Mouse (Mus musculus): ENCODE results near the gene Ctdnep1. TPM values are rescaled to one million over a fixed set of nuclear protein-coding genes. Genes with fewer than 3 reads are reported as not detected.

Ctdnep1 gene
- 36.6 TPM for polyA plus RNA-seq (2017; shearing (Covaris generic))

GRCm38 (mm10) chr11:69981141-69981762, at the start of gene Ctdnep1:
Ctdnep1 (plus strand) TSS chr11:69981156.

GRCm38 (mm10) chr11:69935137-69935879, 45.6 kb upstream of the Ctdnep1 start, which contains the start of gene Ybx2:
Ybx2 (plus strand) TSS chr11:69935796.

GRCm38 (mm10) chr11:69948066-69948762, 32.7 kb upstream of the Ctdnep1 start, which contains the start of gene Slc2a4:
Slc2a4 (minus strand) TSS chr11:69948188.

GRCm38 (mm10) chr11:69964650-69965270, 16.2 kb upstream of the Ctdnep1 start, which contains the start of gene Cldn7:
Cldn7 (plus strand) TSS chr11:69964779.

GRCm38 (mm10) chr11:69982225-69982624, 1.3 kb downstream of the Ctdnep1 start, which contains the start of gene Elp5:
Elp5 (minus strand) TSS chr11:69982517.

GRCm38 (mm10) chr11:69990850-69991691, 10.1 kb downstream of the Ctdnep1 start, which contains the start of gene Gabarap:
Gabarap (plus strand) TSS chr11:69991143.

GRCm38 (mm10) chr11:69995391-69995960, 14.5 kb downstream of the Ctdnep1 start, which contains the start of gene Phf23:
Phf23 (plus strand) TSS chr11:69995777.

GRCm38 (mm10) chr11:70000396-70000898, 19.5 kb downstream of the Ctdnep1 start, which contains the start of gene Dvl2:
Dvl2 (plus strand) TSS chr11:70000595.

GRCm38 (mm10) chr11:70014880-70015558, 34.1 kb downstream of the Ctdnep1 start, which contains the start of gene Acadvl:
Acadvl (minus strand) TSS chr11:70015411.

GRCm38 (mm10) chr11:70016669-70017068, 35.7 kb downstream of the Ctdnep1 start, which contains the start of gene Dlg4:
Dlg4 (plus strand) TSS chr11:70016942.

Other genes with a start within 250 kb of the Ctdnep1 start
- gene Polr2a, start 222.5 kb upstream of the Ctdnep1 start, polyA plus RNA-seq (2017; shearing (Covaris generic)) = 58.0 TPM
- not detected for gene Slc35g3, start 219.2 kb upstream of the Ctdnep1 start, polyA plus RNA-seq (2017; shearing (Covaris generic))
- 5.8 TPM for gene Zbtb4, start 215.2 kb upstream of the Ctdnep1 start, polyA plus RNA-seq (2017; shearing (Covaris generic))
- gene Chrnb1, start 185.2 kb upstream of the Ctdnep1 start, polyA plus RNA-seq (2017; shearing (Covaris generic)) = 6.2 TPM
- gene Fgf11, start 179.3 kb upstream of the Ctdnep1 start, polyA plus RNA-seq (2017; shearing (Covaris generic)) = not detected
- not detected for gene Tmem102, start 175.5 kb upstream of the Ctdnep1 start, polyA plus RNA-seq (2017; shearing (Covaris generic))
- gene Gm39566, start 165.9 kb upstream of the Ctdnep1 start, polyA plus RNA-seq (2017; shearing (Covaris generic)) = not detected
- not detected for gene Spem2, start 162.7 kb upstream of the Ctdnep1 start, polyA plus RNA-seq (2017; shearing (Covaris generic))
- not detected for gene Spem1, start 159.0 kb upstream of the Ctdnep1 start, polyA plus RNA-seq (2017; shearing (Covaris generic))
- gene Nlgn2, start 143.4 kb upstream of the Ctdnep1 start, polyA plus RNA-seq (2017; shearing (Covaris generic)) = 0.61 TPM
- 113 TPM for gene Tmem256, start 142.6 kb upstream of the Ctdnep1 start, polyA plus RNA-seq (2017; shearing (Covaris generic))
- gene Plscr3, start 134.8 kb upstream of the Ctdnep1 start, polyA plus RNA-seq (2017; shearing (Covaris generic)) = 27.8 TPM
- gene Tnk1, start 122.4 kb upstream of the Ctdnep1 start, polyA plus RNA-seq (2017; shearing (Covaris generic)) = not detected
- gene Tmem95, start 103.1 kb upstream of the Ctdnep1 start, polyA plus RNA-seq (2017; shearing (Covaris generic)) = not detected
- 2.3 TPM for gene Kctd11, start 99.8 kb upstream of the Ctdnep1 start, polyA plus RNA-seq (2017; shearing (Covaris generic))
- gene Acap1, start 85.6 kb upstream of the Ctdnep1 start, polyA plus RNA-seq (2017; shearing (Covaris generic)) = 663 TPM
- 3.0 TPM for gene 2810408A11Rik, start 80.2 kb upstream of the Ctdnep1 start, polyA plus RNA-seq (2017; shearing (Covaris generic))
- 5.7 TPM for gene Neurl4, start 80.1 kb upstream of the Ctdnep1 start, polyA plus RNA-seq (2017; shearing (Covaris generic))
- gene Gps2, start 67.3 kb upstream of the Ctdnep1 start, polyA plus RNA-seq (2017; shearing (Covaris generic)) = 163 TPM
- 1,233 TPM for gene Eif5a, start 59.2 kb upstream of the Ctdnep1 start, polyA plus RNA-seq (2017; shearing (Covaris generic))
- not detected for gene Ybx2, start 45.4 kb upstream of the Ctdnep1 start, polyA plus RNA-seq (2017; shearing (Covaris generic))
- gene Slc2a4, start 33.0 kb upstream of the Ctdnep1 start, polyA plus RNA-seq (2017; shearing (Covaris generic)) = not detected
- gene Cldn7, start 16.4 kb upstream of the Ctdnep1 start, polyA plus RNA-seq (2017; shearing (Covaris generic)) = not detected
- 70.7 TPM for gene Elp5, start 1.4 kb downstream of the Ctdnep1 start, polyA plus RNA-seq (2017; shearing (Covaris generic))
- gene Gabarap, start 10.0 kb downstream of the Ctdnep1 start, polyA plus RNA-seq (2017; shearing (Covaris generic)) = 438 TPM
- gene Phf23, start 14.6 kb downstream of the Ctdnep1 start, polyA plus RNA-seq (2017; shearing (Covaris generic)) = 117 TPM
- 25.7 TPM for gene Dvl2, start 19.4 kb downstream of the Ctdnep1 start, polyA plus RNA-seq (2017; shearing (Covaris generic))
- 152 TPM for gene Acadvl, start 34.3 kb downstream of the Ctdnep1 start, polyA plus RNA-seq (2017; shearing (Covaris generic))
- gene Dlg4, start 35.8 kb downstream of the Ctdnep1 start, polyA plus RNA-seq (2017; shearing (Covaris generic)) = 11.7 TPM
- not detected for gene Asgr1, start 72.9 kb downstream of the Ctdnep1 start, polyA plus RNA-seq (2017; shearing (Covaris generic))
- not detected for gene Asgr2, start 111.5 kb downstream of the Ctdnep1 start, polyA plus RNA-seq (2017; shearing (Covaris generic))
- not detected for gene Mgl2, start 149.2 kb downstream of the Ctdnep1 start, polyA plus RNA-seq (2017; shearing (Covaris generic))
- gene Clec10a, start 175.0 kb downstream of the Ctdnep1 start, polyA plus RNA-seq (2017; shearing (Covaris generic)) = not detected
- 0.94 TPM for gene Slc16a11, start 231.6 kb downstream of the Ctdnep1 start, polyA plus RNA-seq (2017; shearing (Covaris generic))
- gene Slc16a13, start 239.9 kb downstream of the Ctdnep1 start, polyA plus RNA-seq (2017; shearing (Covaris generic)) = 5.5 TPM
- gene Bcl6b, start 248.6 kb downstream of the Ctdnep1 start, polyA plus RNA-seq (2017; shearing (Covaris generic)) = 0.51 TPM

All from inflammation-experienced regulatory T-cells, adult 16 weeks (primary cell).